Mouse (Mus musculus) ovary, postnatal 14 days (tissue): Measurements from ENCODE around the gene Tspan33.

Source experiments
- DNase-seq: peaks from one replicate; pipeline ENCODE4 v3.0.0; 2022; ENCODE audit warnings: low spot score

The Tspan33 gene

GRCm38 (mm10) chr6:29699085-29699745, 5.2 kb downstream of the Tspan33 start:
- DNase-seq: no peak

DNA sequence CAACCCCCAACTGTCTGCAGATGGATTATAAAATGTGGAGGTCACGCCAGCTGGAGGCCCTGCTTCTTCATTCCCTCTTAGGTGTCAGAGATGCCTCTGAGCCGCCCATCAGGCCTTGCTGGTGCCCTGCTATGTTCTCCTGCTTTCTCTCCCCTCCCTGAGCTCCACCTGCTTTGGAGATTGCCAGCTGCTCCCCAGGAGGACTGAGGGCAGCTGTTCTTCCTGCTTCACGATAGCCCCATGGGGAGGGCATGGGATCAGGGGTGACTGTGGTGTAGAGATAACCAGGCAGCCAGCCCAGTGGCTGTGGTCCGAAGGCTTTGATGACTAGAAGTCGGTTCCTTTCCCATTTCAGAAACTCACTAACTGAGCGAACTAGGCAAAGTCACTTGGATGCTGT, 7.0 kb downstream of the Tspan33 start:
- DNase-seq: no peak

DNA sequence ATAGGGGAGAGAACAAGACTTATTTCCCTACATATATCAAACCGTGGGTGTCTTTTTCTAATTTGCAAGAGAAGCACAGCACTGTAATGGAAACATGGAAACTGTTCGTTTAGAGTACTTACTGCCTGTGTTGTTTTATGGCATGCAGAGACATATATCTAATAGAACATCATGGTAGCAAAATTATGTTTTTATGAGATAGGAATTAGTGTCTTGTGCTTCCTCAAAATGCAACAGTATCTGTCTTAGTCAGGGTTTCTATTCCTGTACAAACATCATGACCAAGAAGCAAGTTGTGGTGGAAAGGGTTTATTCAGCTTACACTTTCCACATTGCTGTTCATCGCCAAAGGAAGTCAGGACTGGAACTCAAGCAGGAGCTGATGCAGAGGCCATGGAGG, 8.1 kb downstream of the Tspan33 start:
- DNase-seq: no peak

- DNase-seq: no peak
Measured at GRCm38 (mm10) chr6:29704143-29704542, 10.1 kb downstream of the Tspan33 start.

- DNase-seq: no peak
Measured at GRCm38 (mm10) chr6:29707902-29708301, 13.9 kb downstream of the Tspan33 start.

DNA sequence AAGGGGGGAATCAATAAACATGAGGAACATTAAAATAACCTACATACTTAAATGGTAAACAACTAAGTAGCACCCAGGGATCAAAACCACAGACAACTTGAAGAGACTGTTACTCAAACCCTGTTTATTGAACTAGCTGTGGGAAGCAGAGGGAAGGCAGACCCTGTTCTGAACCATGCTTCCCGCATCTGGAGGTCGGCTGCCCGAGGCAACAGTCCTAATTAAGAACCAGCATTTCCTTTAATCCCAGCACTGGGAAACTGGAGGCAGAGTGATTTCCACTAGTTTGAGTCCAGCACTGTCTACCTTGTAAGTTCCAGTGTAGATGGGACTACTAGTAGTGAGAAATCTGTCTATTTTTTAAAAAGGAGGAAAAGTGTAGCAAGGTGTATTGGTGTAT, 17.3 kb downstream of the Tspan33 start:
- no peak for DNase-seq

DNA sequence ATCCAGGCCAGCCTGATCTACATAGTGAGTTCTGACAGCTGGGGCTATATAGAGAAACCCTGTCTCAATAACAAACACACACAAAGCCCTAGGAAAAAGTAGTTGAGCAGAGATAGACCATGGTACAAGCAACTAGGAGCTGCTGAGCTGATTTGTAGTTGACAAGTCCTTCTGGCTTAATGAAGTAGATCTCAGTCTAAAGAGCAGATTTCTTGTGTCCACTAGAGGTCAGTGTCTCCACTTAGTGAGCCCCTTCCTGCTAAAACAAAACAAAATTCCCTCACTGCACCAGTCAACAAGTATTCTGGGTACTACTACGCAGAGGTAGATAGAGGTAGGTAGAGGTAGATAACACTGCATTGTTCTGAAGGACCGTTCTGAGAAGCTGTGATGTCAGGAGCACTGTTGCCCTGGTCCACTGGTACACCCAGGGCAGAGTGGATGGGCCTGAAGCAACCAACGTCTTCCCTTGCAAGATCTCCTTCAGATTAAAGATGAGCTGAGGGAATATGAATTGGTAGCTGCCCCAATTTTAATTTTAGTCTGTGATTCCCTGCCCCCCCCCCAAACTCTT, 18.1 kb downstream of the Tspan33 start:
- DNase-seq: no peak

GRCm38 (mm10) chr6:29716624-29717365, 22.8 kb downstream of the Tspan33 start:
- DNase-seq: no peak

DNA sequence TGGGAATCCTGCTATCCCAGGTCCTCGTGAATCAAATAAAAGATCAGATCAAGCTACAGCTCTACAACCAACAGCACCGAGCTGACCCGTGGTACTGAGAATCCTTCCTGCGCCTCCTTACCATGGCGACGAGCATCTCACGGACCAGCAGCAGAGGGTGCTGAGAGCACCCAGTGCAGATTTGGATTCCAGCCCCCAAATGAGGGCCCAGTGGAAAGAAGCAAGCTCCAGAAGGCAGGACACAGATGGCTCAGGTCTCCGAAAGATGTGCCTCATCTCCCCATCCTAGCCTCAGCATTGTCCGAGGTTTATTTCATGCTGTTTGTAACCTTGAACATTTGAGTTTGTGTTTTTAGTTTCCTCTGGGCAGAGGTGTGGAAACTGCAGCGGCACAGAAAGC, 23.5 kb downstream of the Tspan33 start:
- no peak for DNase-seq

- DNase-seq: no peak
Measured at GRCm38 (mm10) chr6:29717952-29718521, 24.0 kb downstream of the Tspan33 start.

DNA sequence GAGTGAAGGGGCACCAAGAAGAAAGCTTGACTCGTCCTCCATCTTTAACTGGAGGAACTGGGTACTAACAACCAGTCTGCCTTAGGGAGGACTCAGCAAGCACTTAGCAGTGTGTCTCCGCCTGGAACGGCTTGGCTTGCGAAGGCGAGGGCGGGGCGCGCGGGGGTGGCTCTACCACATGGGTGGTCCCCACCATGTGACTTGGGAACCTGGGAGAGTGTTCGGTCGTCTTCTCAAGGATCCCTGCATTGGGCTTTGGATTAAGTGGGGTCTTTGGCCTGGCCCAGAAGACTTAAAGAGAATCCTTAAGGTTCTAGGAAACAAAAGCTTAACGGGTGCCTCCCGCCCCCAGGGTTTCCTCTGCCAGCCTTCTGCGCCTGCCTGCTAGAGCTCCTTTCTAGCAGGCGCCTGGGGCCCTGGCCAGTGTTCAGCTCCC, 24.9 kb downstream of the Tspan33 start:
- peak; percentile 75 for DNase-seq

GRCm38 (mm10) chr6:29721890-29722289, 27.9 kb downstream of the Tspan33 start:
- DNase-seq: no peak

- no peak for DNase-seq
Measured at GRCm38 (mm10) chr6:29726576-29727200, 32.7 kb downstream of the Tspan33 start.

- DNase-seq: no peak
Measured at GRCm38 (mm10) chr6:29728035-29728434, 34.0 kb downstream of the Tspan33 start.

DNA sequence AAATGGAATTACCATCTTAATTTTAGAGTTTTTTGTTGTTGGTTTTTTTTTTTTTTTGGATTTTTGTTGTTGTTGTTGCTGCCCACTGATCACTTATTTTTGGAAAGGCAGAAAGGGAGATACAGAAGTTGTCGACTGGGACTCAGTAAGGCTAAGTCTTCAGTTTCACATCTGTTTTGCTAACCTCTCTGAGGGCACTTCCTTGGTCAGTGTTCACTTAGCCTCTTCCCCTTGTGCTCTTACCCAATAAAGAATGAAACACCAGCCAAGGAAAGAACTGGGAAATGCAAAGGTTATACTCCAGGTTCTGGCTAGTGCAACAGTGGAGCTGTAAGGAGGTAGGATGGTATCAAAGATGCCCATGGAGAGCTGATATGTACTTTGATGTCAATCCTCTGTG, 35.5 kb downstream of the Tspan33 start:
- DNase-seq: no peak

- DNase-seq: peak; percentile 87
Measured at GRCm38 (mm10) chr6:29735336-29735688, 41.3 kb downstream of the Tspan33 start, which contains the start of gene Smo. TSS of gene Smo (plus strand) at chr6:29735503.

- peak; percentile 44 for DNase-seq
Measured at GRCm38 (mm10) chr6:29735689-29736451, 41.8 kb downstream of the Tspan33 start.

DNA sequence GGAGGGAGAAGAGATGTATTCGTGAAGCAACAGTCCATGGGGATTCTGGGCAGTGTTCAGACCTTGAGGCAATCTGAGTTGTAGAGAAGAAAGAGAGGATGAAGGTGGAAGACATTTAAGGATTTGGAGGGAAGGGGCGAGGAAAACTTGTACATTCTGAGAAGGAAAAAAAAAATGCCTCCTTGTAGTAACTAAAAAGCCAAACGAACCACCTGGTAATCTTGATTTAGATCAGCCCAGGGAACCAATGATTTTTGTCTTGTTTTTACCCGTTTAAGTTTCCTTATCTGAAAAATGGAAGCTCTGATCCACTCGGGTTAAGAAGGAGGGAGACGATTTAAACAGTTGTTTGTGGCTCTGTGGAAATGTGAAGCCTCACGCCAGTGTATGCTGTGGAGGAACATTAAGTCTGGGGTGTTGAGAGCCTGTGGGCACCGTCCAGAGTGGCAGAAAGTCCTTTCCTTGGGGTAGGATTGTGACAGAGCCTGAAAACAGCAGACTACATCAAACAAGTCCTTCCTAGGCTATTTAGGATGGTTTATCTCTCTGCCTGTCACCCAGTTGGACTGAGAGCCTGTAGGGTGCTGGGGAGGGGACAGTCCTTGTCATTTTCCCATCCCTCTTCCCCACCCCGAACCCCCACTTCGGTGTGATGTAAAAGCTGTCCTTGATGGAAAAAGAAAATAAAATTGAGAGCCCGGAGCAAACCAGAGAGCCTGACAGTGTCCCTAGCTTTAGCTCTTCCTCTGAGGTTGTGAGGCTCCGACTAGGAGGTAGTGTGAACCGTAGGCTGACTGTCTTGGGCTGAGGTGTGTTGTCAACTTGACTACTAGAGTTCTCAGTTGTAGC, 42.8 kb downstream of the Tspan33 start:
- DNase-seq: no peak

- DNase-seq: no peak
Measured at GRCm38 (mm10) chr6:29751466-29752152, 57.6 kb downstream of the Tspan33 start.

GRCm38 (mm10) chr6:29753336-29753735, 59.3 kb downstream of the Tspan33 start:
- DNase-seq: no peak
